7 mouse cellular contexts compared by ENCODE assay signal in genomic region chr17:32532356-32532755, GRCm38 (mm10). TPM values are rescaled to one million over a fixed set of nuclear protein-coding genes. Genes with fewer than 3 reads are reported as not detected.
DNase-seq lines count a peak whose midpoint lies in the region; TF ChIP-seq lines count a peak whose summit lies in the region.
"Not testable (repeated sequence)": the region's sequence is repeated elsewhere in the genome, so short reads cannot be mapped to it uniquely, and the experiment has no call there.

No protein-coding gene starts in this region.

- TF ChIP-seq CTCF in thymus, adult 2 months (IDR thresholded peaks at IDR 0.05; ENCODE audit: borderline replicate concordance, control insufficient read depth, extremely low read depth, insufficient read depth, low read length, poor library complexity), result not testable (repeated sequence)

- peaks cover 44% of the 10 kb centered on the region for H3K4me1 ChIP-seq in thymus, adult 2 months (replicated peaks; ENCODE audit: control insufficient read depth, insufficient read depth, low read length)

- H3K4me3 ChIP-seq in thymus, adult 2 months (ENCODE audit: control insufficient read depth, insufficient read depth, low read length), result not testable (repeated sequence)

- not testable (repeated sequence) for H3K36me3 ChIP-seq in splenic B cell, adult 2 months (ENCODE audit: control insufficient read depth, insufficient read depth, low read length, poor library complexity, severe bottlenecking); thymus, adult 2 months (ENCODE audit: control insufficient read depth, insufficient read depth, low read length)

- peak overlapping the region; percentile 75 for H3K27ac ChIP-seq in thymus, adult 2 months (ENCODE audit: control insufficient read depth, insufficient read depth, low read length)

- peak; percentile 59 for DNase-seq in A20 (ENCODE audit: low read depth, low spot score)
- peak; percentile 71 for DNase-seq in heart, adult 11 months
- peak; percentile 21 for DNase-seq in splenic B cell, adult 2 months (ENCODE audit: low read depth, low spot score)
- DNase-seq in thymus, adult 2 months, result peak; percentile 62
- DNase-seq in thymus, postnatal 10 days (ENCODE audit: low spot score in 2 of 2), result peak; percentile 62 to 76
- DNase-seq in thymus, postnatal 25 days, result peak; percentile 69
- DNase-seq in thymus, postnatal 4 days, result peak; percentile 74

- not testable (repeated sequence) for TF ChIP-seq POLR2A in thymus, adult 2 months (IDR thresholded peaks at IDR 0.05; ENCODE audit: control insufficient read depth, extremely low read depth, insufficient read depth, low read length, poor library complexity)

- 55% methylated on average over 4 of the region's 4 CpGs for WGBS in thymus, adult 2 months

- H3K27me3 ChIP-seq in splenic B cell, adult 2 months (ENCODE audit: control insufficient read depth, insufficient read depth, low read length, poor library complexity, severe bottlenecking); thymus, adult 2 months (ENCODE audit: control insufficient read depth, insufficient read depth, low read length): not testable (repeated sequence)

RNA-seq across cellular contexts. Expression of gene Cyp4f16, which starts 4.0 kb away (rescaled TPM):
- polyA plus RNA-seq in thymus, adult 2 months (2012; rRNA removed), result 17.0 and 18.4 TPM in 2 replicates

RNA-seq across cellular contexts. Expression of gene Cyp4f17, which starts 26.5 kb away (rescaled TPM):
- polyA plus RNA-seq in thymus, adult 2 months (2012; rRNA removed), result 4.8 and 4.9 TPM in 2 replicates

Comparison
In these comparisons a context has a peak if more than half of its experiments do, and no peak if none do; other contexts are left out.
1. DNase-seq: peak in every context shown above with its lines; median percentile 74 in thymus, postnatal 4 days; 71 in heart, adult 11 months; 69 in thymus, postnatal 10 days; 69 in thymus, postnatal 25 days; 62 in thymus, adult 2 months; 59 in A20; 21 in splenic B cell, adult 2 months.